Mouse (Mus musculus) pancreas, adult 10 weeks (tissue): ENCODE results near the gene Pcgf3. TPM values are rescaled to one million over a fixed set of nuclear protein-coding genes. Genes with fewer than 3 reads are reported as not detected.

Experiments
- polyA plus RNA-seq: library from polyadenylated mRNA; stranded (reverse); fragments of 350-450 nt; fragmentation: Illumina TruSeq; extraction: RNeasy Lipid Tissue Mini Kit (QIAGEN cat#74804); gene quantifications from one replicate; pipeline ENCODE4 v1.2.3, GENCODE M21; 2015; ENCODE audit warnings: low read depth, low replicate concordance; ENCODE audit not compliant: insufficient read depth

Pcgf3 gene
- 3.7 TPM for polyA plus RNA-seq

GRCm38 (mm10) chr5:108461082-108462065 is at the start of gene Pcgf3:
Gene Pcgf3, plus strand, starts transcription at chr5:108461232.

GRCm38 (mm10) chr5:108433804-108434587 is 27.0 kb upstream of the Pcgf3 start, which contains the start of gene Atp5k:
Gene Atp5k, minus strand, starts transcription at chr5:108434448.

GRCm38 (mm10) chr5:108448785-108449668 is 12.0 kb upstream of the Pcgf3 start, which contains the start of gene Mfsd7a:
Gene Mfsd7a, minus strand, starts transcription at chr5:108448891.

DNA sequence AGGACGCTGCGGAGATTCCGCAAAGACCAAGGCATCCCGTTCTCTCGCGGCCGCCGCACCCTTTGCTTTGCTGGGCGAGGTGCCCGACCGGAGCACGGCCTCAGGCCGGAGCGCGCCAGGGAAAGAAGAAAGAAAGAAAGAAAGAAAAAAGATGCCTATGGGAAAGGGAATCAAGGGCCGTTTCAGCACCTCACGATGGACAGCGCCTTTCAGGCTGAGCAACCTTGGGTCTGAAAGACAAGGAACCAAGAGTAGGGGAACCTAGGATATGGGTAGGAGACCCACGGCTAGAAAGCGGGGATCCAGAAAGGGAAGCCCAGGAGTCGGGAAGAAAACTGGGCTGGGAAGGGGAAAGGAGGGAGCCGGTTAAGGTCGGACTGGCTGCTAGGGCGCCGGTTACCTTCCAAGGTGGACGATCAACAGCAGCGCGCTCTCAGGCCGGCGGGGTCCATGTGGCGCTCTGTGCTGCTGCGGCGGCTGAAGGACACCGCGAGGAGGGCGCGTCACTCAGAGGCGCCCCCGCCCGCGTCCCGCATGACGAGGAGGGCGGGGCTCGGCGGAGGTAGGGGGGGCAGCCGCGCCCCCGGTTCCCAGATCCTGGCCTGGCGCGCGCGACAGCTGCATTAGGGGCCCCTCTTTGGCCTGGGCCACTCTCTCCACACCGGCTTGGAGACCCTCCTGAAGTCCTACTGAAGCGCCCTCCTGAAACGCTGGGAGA is 88.6 kb downstream of the Pcgf3 start, which contains the start of gene Cplx1:
Cplx1 (minus strand) TSS at position 536 of the 718 bp plus-strand sequence.

Other genes starting within 250 kb of the Pcgf3 start
- 2.6 TPM for gene Dr1, start 192.3 kb upstream of the Pcgf3 start, polyA plus RNA-seq
- 1.9 TPM for gene Pigg, start 148.6 kb upstream of the Pcgf3 start, polyA plus RNA-seq
- gene Gm42517, start 93.3 kb upstream of the Pcgf3 start, polyA plus RNA-seq = not detected
- not detected for gene Pde6b, start 72.8 kb upstream of the Pcgf3 start, polyA plus RNA-seq
- gene Atp5k, start 26.8 kb upstream of the Pcgf3 start, polyA plus RNA-seq = 167 TPM
- gene Mfsd7a, start 12.3 kb upstream of the Pcgf3 start, polyA plus RNA-seq = 3.0 TPM
- gene Cplx1, start 88.8 kb downstream of the Pcgf3 start, polyA plus RNA-seq = 0.50 TPM
- gene Gak, start 168.5 kb downstream of the Pcgf3 start, polyA plus RNA-seq = 18.7 TPM
- gene Tmem175, start 168.5 kb downstream of the Pcgf3 start, polyA plus RNA-seq = 4.6 TPM
- 6.5 TPM for gene Idua, start 199.1 kb downstream of the Pcgf3 start, polyA plus RNA-seq
- gene Dgkq, start 208.4 kb downstream of the Pcgf3 start, polyA plus RNA-seq = 5.6 TPM
- not detected for gene Slc26a1, start 214.3 kb downstream of the Pcgf3 start, polyA plus RNA-seq
- gene Fgfrl1, start 231.2 kb downstream of the Pcgf3 start, polyA plus RNA-seq = 2.8 TPM